Mouse (Mus musculus) C2C12 (cell line): ENCODE results near the gene Gm3045.

Source experiments
- CTCF ChIP-seq: IDR thresholded peaks from one replicate; pipeline ENCODE4 v1.5.1; 2011; ENCODE audit not compliant: control insufficient read depth, insufficient read depth, insufficient read length
- MAX ChIP-seq: IDR thresholded peaks from one replicate; pipeline ENCODE4 v1.6.1; 2011; ENCODE audit warnings: mild to moderate bottlenecking, control low read depth
- MYOG ChIP-seq: IDR thresholded peaks from one replicate; pipeline ENCODE4 v1.6.1; 2011; ENCODE audit not compliant: control insufficient read depth, insufficient read length; ENCODE audit errors: extremely low read depth
- USF1 ChIP-seq: IDR thresholded peaks from one replicate; pipeline ENCODE4 v1.6.1; 2011; ENCODE audit warnings: low read depth, mild to moderate bottlenecking, control low read depth, moderate library complexity

DNA sequence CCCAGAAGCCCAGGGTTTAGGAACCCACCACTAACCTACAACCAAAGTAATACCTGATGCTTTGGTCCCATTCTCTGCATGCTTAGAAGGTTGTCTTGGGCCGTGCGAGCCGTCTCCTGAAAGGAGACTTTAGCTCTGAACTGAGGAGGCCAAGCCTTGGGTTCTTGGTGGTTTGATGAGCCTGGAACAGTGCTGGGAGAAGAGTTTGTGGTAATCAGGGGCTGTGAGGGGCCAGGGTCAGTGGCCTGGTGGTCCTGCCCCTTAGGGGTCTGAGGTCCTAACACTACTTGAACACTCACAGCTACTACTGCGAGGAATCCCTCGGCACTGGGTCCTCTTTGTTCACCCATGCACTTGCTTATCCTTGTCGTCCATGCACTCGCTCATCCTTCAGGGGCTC lies 41.4 kb downstream of the Gm3045 start:
- TF ChIP-seq CTCF (no peak), MYOG (no peak), MAX (no peak), USF1 (no peak)
